Mouse (Mus musculus): Measurements from ENCODE around the gene Ccnyl1.
"Not testable (repeated sequence)": the region's sequence is repeated elsewhere in the genome, so short reads cannot be mapped to it uniquely, and the experiment has no call there.

Ccnyl1 gene

DNA sequence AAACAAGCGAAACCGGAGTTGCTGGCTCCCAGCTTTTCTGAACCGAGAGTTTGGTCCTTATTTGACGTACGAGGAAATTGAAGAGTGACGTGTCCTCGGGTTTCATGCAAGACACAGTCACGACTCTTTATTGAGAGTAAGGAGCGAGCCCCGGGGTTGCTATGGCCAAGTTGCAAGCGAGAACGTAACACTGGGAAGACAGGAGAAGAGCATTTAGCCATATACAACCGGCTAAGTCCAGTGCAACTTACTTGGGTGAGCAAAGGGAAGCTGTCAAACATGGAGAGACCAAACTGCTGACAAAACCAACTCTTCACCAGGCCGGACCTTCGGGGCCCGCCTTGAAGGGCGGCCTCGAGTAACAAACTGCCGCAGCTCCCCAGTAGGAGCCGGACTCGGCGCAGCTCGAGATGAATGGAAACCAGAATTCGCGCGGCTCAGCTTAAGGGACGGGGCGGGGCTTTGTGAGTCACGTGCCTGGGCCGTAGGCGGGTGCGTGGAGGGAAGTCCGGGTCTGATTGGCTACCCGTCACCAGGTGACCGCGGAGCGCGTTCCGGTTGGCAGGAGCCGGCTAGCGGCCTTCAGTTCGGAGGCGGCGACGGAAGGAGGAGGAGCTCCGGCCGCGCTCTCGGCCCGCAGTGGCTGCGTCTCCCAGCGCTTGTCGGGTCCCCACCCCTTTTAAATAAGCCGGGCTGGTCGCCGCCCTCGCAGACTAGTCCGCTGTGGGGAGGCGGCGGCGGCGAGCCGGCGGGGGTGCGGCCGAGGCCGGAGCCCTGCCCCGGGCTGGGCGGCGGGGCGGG lies at the start of gene Ccnyl1:
Ccnyl1 (plus strand) TSS at position 243 of the 801 bp plus-strand sequence.
- DNase-seq (ENCODE audit: low spot score in 2 of 2): peak; percentile 98 to 99

- no peak for DNase-seq (ENCODE audit: low spot score in 2 of 2)
These were observed 49.2 kb upstream of the Ccnyl1 start for GRCm38 (mm10) chr1:64641069-64641468.

GRCm38 (mm10) chr1:64642541-64642940 lies 47.7 kb upstream of the Ccnyl1 start:
- not testable (repeated sequence) for DNase-seq (ENCODE audit: low spot score in 2 of 2)

- DNase-seq (ENCODE audit: low spot score in 2 of 2): no peak
These were observed 45.7 kb upstream of the Ccnyl1 start for GRCm38 (mm10) chr1:64644513-64644912.

GRCm38 (mm10) chr1:64649362-64650124 lies 40.7 kb upstream of the Ccnyl1 start:
- DNase-seq (ENCODE audit: low spot score in 2 of 2): no peak

GRCm38 (mm10) chr1:64653701-64654100 lies 36.6 kb upstream of the Ccnyl1 start:
- no peak for DNase-seq (ENCODE audit: low spot score in 2 of 2)

GRCm38 (mm10) chr1:64655415-64655814 lies 34.8 kb upstream of the Ccnyl1 start:
- DNase-seq (ENCODE audit: low spot score in 2 of 2): no peak

GRCm38 (mm10) chr1:64656423-64657129 lies 33.7 kb upstream of the Ccnyl1 start:
- no peak for DNase-seq (ENCODE audit: low spot score in 2 of 2)

DNA sequence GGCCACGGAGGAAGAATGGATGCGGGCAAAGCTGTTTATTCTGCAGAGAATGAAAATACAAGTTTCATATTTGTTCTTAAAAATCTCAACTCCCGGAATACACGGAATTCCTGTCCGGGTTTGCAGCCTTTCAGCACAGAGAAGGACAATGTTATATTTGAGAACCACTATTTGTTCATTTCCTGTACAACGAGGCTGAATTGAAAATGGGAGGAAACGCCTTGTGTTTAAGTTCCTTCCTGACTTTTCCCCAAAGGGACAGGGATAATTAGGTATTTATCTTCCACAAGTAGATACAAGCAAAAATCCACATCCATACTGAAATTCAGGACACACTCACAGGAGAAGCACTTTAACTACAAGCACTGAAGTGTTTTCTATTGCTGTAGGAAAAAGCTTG lies 31.4 kb upstream of the Ccnyl1 start:
- no peak for DNase-seq (ENCODE audit: low spot score in 2 of 2)

DNA sequence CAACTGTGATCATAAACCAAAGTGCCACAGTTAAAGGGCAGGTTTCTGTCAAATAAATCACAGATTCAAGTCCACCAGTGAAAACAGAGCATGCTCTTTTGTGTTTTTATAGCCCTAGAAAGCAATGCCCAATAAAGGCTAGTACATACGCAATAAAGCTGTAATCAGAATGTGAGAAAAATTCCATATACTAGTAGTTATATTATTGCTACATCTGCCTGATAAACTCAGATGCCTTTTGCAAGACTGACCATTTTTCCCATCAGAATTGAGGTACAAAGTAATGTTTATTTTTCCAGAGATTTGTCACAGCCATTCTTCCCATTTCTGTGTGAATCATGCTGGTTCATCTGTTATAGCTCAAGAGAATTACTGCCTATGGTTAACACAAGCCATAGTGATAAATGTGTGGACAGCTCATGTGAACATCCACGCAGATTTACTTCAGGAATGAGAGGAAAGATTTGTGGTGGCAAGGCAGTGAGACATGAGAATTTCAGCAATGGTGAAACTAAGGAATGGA lies 23.1 kb upstream of the Ccnyl1 start:
- DNase-seq (ENCODE audit: low spot score in 2 of 2): no peak

- DNase-seq (ENCODE audit: low spot score in 2 of 2): no peak
These were observed 20.8 kb upstream of the Ccnyl1 start for GRCm38 (mm10) chr1:64669451-64669850.

- DNase-seq (ENCODE audit: low spot score in 2 of 2): no peak
These were observed 16.3 kb upstream of the Ccnyl1 start for GRCm38 (mm10) chr1:64673931-64674330.

- DNase-seq (ENCODE audit: low spot score in 2 of 2): no peak
These were observed 14.0 kb upstream of the Ccnyl1 start for GRCm38 (mm10) chr1:64676060-64676839.

DNA sequence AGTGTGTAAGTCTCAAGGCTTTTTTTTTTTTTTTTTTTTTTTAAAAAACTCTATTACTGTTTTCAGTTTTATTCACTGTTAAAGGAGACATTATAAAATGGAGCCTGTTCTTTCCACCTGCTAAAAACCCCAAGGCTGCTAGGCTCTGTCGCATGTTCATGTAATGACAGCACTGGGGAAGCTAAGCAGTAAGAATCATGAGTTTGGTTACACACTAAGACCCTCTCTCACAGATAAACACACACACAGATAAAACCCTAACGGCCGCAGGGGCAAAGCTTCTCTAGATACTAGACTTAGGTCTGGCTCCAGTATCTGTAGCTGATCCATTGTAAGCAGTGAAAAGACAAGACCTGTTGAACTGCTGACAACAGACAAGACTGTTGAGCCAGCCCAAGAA lies 8.8 kb upstream of the Ccnyl1 start:
- no peak for DNase-seq (ENCODE audit: low spot score in 2 of 2)

GRCm38 (mm10) chr1:64683039-64683438 lies 7.2 kb upstream of the Ccnyl1 start:
- DNase-seq (ENCODE audit: low spot score in 2 of 2): no peak

- DNase-seq (ENCODE audit: low spot score in 2 of 2): no peak
These were observed 5.8 kb upstream of the Ccnyl1 start for GRCm38 (mm10) chr1:64684440-64684839.

DNA sequence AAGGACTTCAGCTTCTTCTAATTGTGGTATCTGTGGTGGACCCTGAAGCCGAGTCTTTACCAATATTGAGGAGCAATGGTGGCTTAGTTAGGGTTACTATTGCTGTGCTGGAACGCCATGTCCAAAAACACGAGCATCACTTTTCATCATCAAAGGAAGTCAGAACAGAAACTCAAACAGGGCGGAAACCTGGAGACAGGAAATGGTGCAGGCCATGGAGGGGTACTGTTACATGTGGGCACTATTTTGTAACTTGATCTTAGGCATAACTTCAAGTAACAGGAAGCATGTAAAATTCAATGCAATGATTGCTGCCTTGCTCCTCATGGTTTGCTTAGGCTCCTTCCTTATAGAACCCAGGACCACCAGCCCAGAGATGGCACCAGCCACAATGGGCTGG lies 2.2 kb upstream of the Ccnyl1 start:
- DNase-seq (ENCODE audit: low spot score in 2 of 2): no peak

GRCm38 (mm10) chr1:64689561-64690212 lies 568 bp upstream of the Ccnyl1 start:
- no peak for DNase-seq (ENCODE audit: low spot score in 2 of 2)

DNA sequence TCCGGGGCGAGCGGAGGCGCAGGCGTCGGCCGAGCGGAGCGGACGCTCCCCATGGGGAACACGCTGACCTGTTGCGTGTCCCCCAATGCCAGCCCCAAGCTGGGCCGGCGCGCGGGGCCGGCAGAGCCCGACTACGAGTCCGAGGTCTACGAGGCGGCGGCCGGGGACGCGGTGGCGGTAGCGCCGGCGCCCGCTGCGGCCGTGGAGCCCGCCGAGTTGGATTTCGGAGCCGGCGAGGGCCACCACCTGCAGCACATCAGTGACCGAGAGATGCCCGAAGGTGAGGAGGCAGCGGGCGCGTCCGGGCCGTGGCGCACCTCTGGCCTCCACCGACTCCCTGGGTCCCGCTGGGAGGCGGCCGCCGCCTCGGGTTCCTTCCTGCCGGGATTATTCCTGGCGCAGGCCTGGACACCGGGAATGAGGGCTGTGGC lies 881 bp downstream of the Ccnyl1 start:
- DNase-seq (ENCODE audit: low spot score in 2 of 2): peak; percentile 11 to 21

- no peak for DNase-seq (ENCODE audit: low spot score in 2 of 2)
These were observed 1.3 kb downstream of the Ccnyl1 start for GRCm38 (mm10) chr1:64691581-64691980.

GRCm38 (mm10) chr1:64695156-64695555 lies 4.9 kb downstream of the Ccnyl1 start:
- no peak for DNase-seq (ENCODE audit: low spot score in 2 of 2)
